Mouse (Mus musculus): Measurements from ENCODE around the gene Mpnd. TPM values are rescaled to one million over a fixed set of nuclear protein-coding genes. Genes with fewer than 3 reads are reported as not detected.

Gene Mpnd
- polyA plus RNA-seq, 1 experiment from 2014 or later: 82.9 TPM

- H3K9me3 ChIP-seq: no peaks in the 10 kb centered on the region
- peak overlapping the region; percentile 98 for H3K4me2 ChIP-seq
- H3K27me3 ChIP-seq: no peaks in the 10 kb centered on the region
- WGBS: 8% methylated on average over 9 of the region's 9 CpGs
- no peak overlapping the region for H3K27ac ChIP-seq
- H3K4me3 ChIP-seq: peak overlapping the region; percentile 91
- 0 out of 2 replicates have a peak overlapping the region, but pooled peaks have one; percentile 82 for H3K9ac ChIP-seq
- no peak for ATAC-seq (ENCODE audit: insufficient number of reproducible peaks, low FRiP score, low TSS enrichment, low read depth)
- peaks cover 22% of the 10 kb centered on the region for H3K4me1 ChIP-seq
- H3K36me3 ChIP-seq: peaks cover 34% of the 10 kb centered on the region
Observed at GRCm38 (mm10) chr17:56010681-56011080, 5.2 kb downstream of the Mpnd start.

GRCm38 (mm10) chr17:56011441-56011840, 5.9 kb downstream of the Mpnd start:
- H3K9ac ChIP-seq: no peak overlapping the region
- no peak overlapping the region for H3K4me3 ChIP-seq
- no peak overlapping the region for H3K4me2 ChIP-seq
- no peak for ATAC-seq (ENCODE audit: insufficient number of reproducible peaks, low FRiP score, low TSS enrichment, low read depth)
- H3K4me1 ChIP-seq: peaks cover 22% of the 10 kb centered on the region
- no peak overlapping the region for H3K27ac ChIP-seq
- H3K9me3 ChIP-seq: no peaks in the 10 kb centered on the region
- H3K36me3 ChIP-seq: peaks cover 42% of the 10 kb centered on the region
- 88% methylated on average over 7 of the region's 7 CpGs for WGBS
- no peaks in the 10 kb centered on the region for H3K27me3 ChIP-seq

GRCm38 (mm10) chr17:56015293-56015692, 9.8 kb downstream of the Mpnd start:
- no peak overlapping the region for H3K4me2 ChIP-seq
- no peaks in the 10 kb centered on the region for H3K9me3 ChIP-seq
- H3K36me3 ChIP-seq: peaks cover 77% of the 10 kb centered on the region
- H3K9ac ChIP-seq: no peak overlapping the region
- peaks cover 7% of the 10 kb centered on the region for H3K4me1 ChIP-seq
- H3K27me3 ChIP-seq: no peaks in the 10 kb centered on the region
- no peak overlapping the region for H3K4me3 ChIP-seq
- WGBS: 91% methylated on average over 9 of the region's 9 CpGs
- no peak for ATAC-seq (ENCODE audit: insufficient number of reproducible peaks, low FRiP score, low TSS enrichment, low read depth)
- H3K27ac ChIP-seq: no peak overlapping the region

GRCm38 (mm10) chr17:56016382-56016781, 10.9 kb downstream of the Mpnd start:
- Histone ChIP-seq H3K27me3 (no peaks in the 10 kb centered on the region), H3K36me3 (peaks cover 76% of the 10 kb centered on the region), H3K9ac (no peak overlapping the region), H3K4me1 (no peaks in the 10 kb centered on the region), H3K4me2 (no peak overlapping the region), H3K9me3 (no peaks in the 10 kb centered on the region), H3K27ac (no peak overlapping the region), H3K4me3 (no peak overlapping the region)
- whole genome bisulfite sequencing: 86% methylated on average over 8 of the region's 8 CpGs
- no peak for ATAC-seq (ENCODE audit: insufficient number of reproducible peaks, low FRiP score, low TSS enrichment, low read depth)

- H3K9ac ChIP-seq: no peak overlapping the region
- peak overlapping the region; percentile 7; the same call in 1 of the 2 replicates for H3K27ac ChIP-seq
- WGBS: 74% methylated on average over 15 of the region's 15 CpGs
- ATAC-seq (ENCODE audit: insufficient number of reproducible peaks, low FRiP score, low TSS enrichment, low read depth): no peak
- H3K9me3 ChIP-seq: no peaks in the 10 kb centered on the region
- H3K4me1 ChIP-seq: peaks cover 2% of the 10 kb centered on the region; the same call in 1 of the 2 replicates
- no peak overlapping the region for H3K4me2 ChIP-seq
- H3K36me3 ChIP-seq: peaks cover 69% of the 10 kb centered on the region
- H3K27me3 ChIP-seq: no peaks in the 10 kb centered on the region
- H3K4me3 ChIP-seq: no peak overlapping the region
Observed at GRCm38 (mm10) chr17:56016793-56017785, 11.6 kb downstream of the Mpnd start.

- Histone ChIP-seq H3K4me1 (peaks cover 6% of the 10 kb centered on the region; the same call in 1 of the 2 replicates), H3K36me3 (peaks cover 65% of the 10 kb centered on the region), H3K9ac (no peak overlapping the region), H3K27ac (no peak overlapping the region), H3K4me2 (no peak overlapping the region), H3K27me3 (no peaks in the 10 kb centered on the region), H3K9me3 (no peaks in the 10 kb centered on the region), H3K4me3 (no peak overlapping the region)
- no peak for ATAC-seq (ENCODE audit: insufficient number of reproducible peaks, low FRiP score, low TSS enrichment, low read depth)
- 87% methylated on average over 7 of the region's 7 CpGs for WGBS
Observed at GRCm38 (mm10) chr17:56017848-56018247, 12.3 kb downstream of the Mpnd start.

GRCm38 (mm10) chr17:56018347-56019131, 13.0 kb downstream of the Mpnd start:
- H3K27me3 ChIP-seq: no peaks in the 10 kb centered on the region
- H3K36me3 ChIP-seq: peaks cover 62% of the 10 kb centered on the region
- H3K4me2 ChIP-seq: no peak overlapping the region
- ATAC-seq (ENCODE audit: insufficient number of reproducible peaks, low FRiP score, low TSS enrichment, low read depth): no peak
- 70% methylated on average over 20 of the region's 20 CpGs for WGBS
- no peak overlapping the region for H3K9ac ChIP-seq
- H3K4me3 ChIP-seq: no peak overlapping the region
- H3K4me1 ChIP-seq: peaks cover 8% of the 10 kb centered on the region; the same call in 1 of the 2 replicates
- no peaks in the 10 kb centered on the region for H3K9me3 ChIP-seq
- no peak overlapping the region for H3K27ac ChIP-seq

GRCm38 (mm10) chr17:56020400-56021084, 15.0 kb downstream of the Mpnd start:
- Histone ChIP-seq H3K4me2 (no peak overlapping the region), H3K27ac (peak overlapping the region; percentile 12; the same call in 1 of the 2 replicates), H3K9me3 (no peaks in the 10 kb centered on the region), H3K4me1 (peaks cover 24% of the 10 kb centered on the region; the same call in 1 of the 2 replicates), H3K36me3 (peaks cover 53% of the 10 kb centered on the region), H3K27me3 (no peaks in the 10 kb centered on the region), H3K4me3 (no peak overlapping the region), H3K9ac (no peak overlapping the region)
- 89% methylated on average over 6 of the region's 6 CpGs for WGBS
- ATAC-seq (ENCODE audit: insufficient number of reproducible peaks, low FRiP score, low TSS enrichment, low read depth): no peak

GRCm38 (mm10) chr17:56021161-56021910, 15.8 kb downstream of the Mpnd start:
- Histone ChIP-seq H3K9ac (no peak overlapping the region), H3K4me1 (peaks cover 24% of the 10 kb centered on the region; the same call in 1 of the 2 replicates), H3K4me2 (no peak overlapping the region), H3K27ac (no peak overlapping the region), H3K36me3 (peaks cover 45% of the 10 kb centered on the region), H3K9me3 (no peaks in the 10 kb centered on the region), H3K27me3 (no peaks in the 10 kb centered on the region), H3K4me3 (no peak overlapping the region)
- no peak for ATAC-seq (ENCODE audit: insufficient number of reproducible peaks, low FRiP score, low TSS enrichment, low read depth)
- 72% methylated on average over 4 of the region's 4 CpGs for WGBS

- no peak for ATAC-seq (ENCODE audit: insufficient number of reproducible peaks, low FRiP score, low TSS enrichment, low read depth)
- H3K4me1 ChIP-seq: peaks cover 24% of the 10 kb centered on the region; the same call in 1 of the 2 replicates
- no peak overlapping the region for H3K9ac ChIP-seq
- H3K27ac ChIP-seq: no peak overlapping the region
- peaks cover 35% of the 10 kb centered on the region for H3K36me3 ChIP-seq
- H3K4me3 ChIP-seq: no peak overlapping the region
- 54% methylated on average over 2 of the region's 2 CpGs for WGBS
- no peaks in the 10 kb centered on the region for H3K9me3 ChIP-seq
- H3K4me2 ChIP-seq: no peak overlapping the region
- H3K27me3 ChIP-seq: no peaks in the 10 kb centered on the region
Observed at GRCm38 (mm10) chr17:56022131-56022988, 16.8 kb downstream of the Mpnd start.
